Mouse (Mus musculus): ENCODE data around the gene Cyp4f13.

DNA sequence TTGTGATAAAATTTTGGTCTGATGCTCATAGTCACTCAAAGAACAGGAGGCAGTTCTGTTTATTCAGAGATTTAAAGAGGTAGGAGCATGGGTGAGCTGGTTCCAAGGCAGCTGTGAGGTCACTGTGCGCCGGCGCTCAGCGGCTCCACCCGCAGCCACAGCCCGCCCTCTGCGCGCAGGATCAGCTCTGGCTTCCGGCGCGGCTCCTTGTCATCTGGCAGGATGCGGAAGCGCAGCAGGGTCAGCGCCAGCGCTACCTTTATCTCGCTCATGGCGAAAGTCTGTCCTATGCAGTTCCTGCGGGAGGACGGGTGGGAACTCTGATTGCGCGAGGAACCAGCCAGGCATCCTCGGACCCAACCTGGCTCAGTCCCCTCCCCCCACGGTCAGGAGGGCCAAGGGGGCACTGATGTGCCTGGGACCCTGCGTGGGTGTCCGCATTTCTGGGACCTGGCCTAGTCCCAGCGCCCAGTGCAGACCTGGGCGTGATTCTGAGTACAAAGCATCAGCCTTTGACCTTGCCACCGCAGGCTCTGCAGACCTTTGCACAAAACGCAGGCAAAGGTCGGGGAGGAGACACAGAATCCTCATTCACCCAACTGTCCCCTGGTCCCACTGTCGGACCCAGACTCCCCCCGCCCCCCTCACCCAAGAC, 22.4 kb downstream of the Cyp4f13 start:
- TF ChIP-seq CTCF (IDR thresholded peaks at IDR 0.05), result 0 out of 2 replicates have a peak, but pooled peaks have one; percentile 18
- TF ChIP-seq EP300 (IDR thresholded peaks at IDR 0.05), result no peak

Measured in lung, postnatal 0 days (tissue).